Mouse (Mus musculus) midbrain, embryonic 13.5 days (tissue): ENCODE results near the gene Dock4. TPM values are rescaled to one million over a fixed set of nuclear protein-coding genes. Genes with fewer than 3 reads are reported as not detected.
"Not testable (repeated sequence)": the region's sequence is repeated elsewhere in the genome, so short reads cannot be mapped to it uniquely, and the experiment has no call there.

Experiments
- ATAC-seq: fragments of 200-750 bp; cut with Nextera tagmentation; 2 replicates; pipeline ENCODE4 v1.8.0; 2017; ENCODE audit warnings: mild to moderate bottlenecking, moderate TSS enrichment, moderate library complexity
- H3K27ac ChIP-seq: fragments of 300-500 bp; sonication (generic); 2 replicates; pipeline ENCODE4 v1.5.1; 2015; ENCODE audit warnings: inconsistent platforms, mild to moderate bottlenecking, moderate library complexity
- H3K27me3 ChIP-seq: fragments of 300-500 bp; sonication (generic); 2 replicates; pipeline ENCODE4 v1.6.1; 2015; ENCODE audit warnings: mild to moderate bottlenecking, inconsistent platforms
- H3K36me3 ChIP-seq: fragments of 300-500 bp; sonication (generic); 2 replicates; pipeline ENCODE4 v1.6.1; 2015; ENCODE audit warnings: mild to moderate bottlenecking, inconsistent platforms
- H3K4me1 ChIP-seq: fragments of 300-500 bp; sonication (generic); replicated peaks from 2 replicates; pipeline ENCODE4 v1.6.1; 2015; ENCODE audit warnings: inconsistent platforms
- H3K4me2 ChIP-seq: fragments of 300-500 bp; sonication (generic); replicated peaks from 2 replicates; pipeline ENCODE4 v1.6.1; 2015; ENCODE audit warnings: moderate library complexity, mild to moderate bottlenecking, inconsistent platforms
- H3K4me3 ChIP-seq: fragments of 300-500 bp; sonication (generic); replicated peaks from 2 replicates; pipeline ENCODE4 v1.5.1; 2015; ENCODE audit warnings: mild to moderate bottlenecking, inconsistent platforms
- H3K9ac ChIP-seq: fragments of 300-500 bp; sonication (generic); replicated peaks from 2 replicates; pipeline ENCODE4 v1.6.1; 2015; ENCODE audit warnings: mild to moderate bottlenecking, inconsistent platforms
- H3K9me3 ChIP-seq: fragments of 300-500 bp; sonication (generic); 2 replicates; pipeline ENCODE4 v1.6.1; 2016; ENCODE audit warnings: mild to moderate bottlenecking, inconsistent platforms
- WGBS: fragments of 180-500 bp; shearing (Covaris S2); methylation state at CpG from one replicate; pipeline ENCODE4 v1.1.7; 2015; 5-methylcytosine and 5-hydroxymethylcytosine counted together
- polyA plus RNA-seq: library from polyadenylated mRNA; unstranded; fragments of >200 nt; fragmentation: Nextera tagmentation; extraction: Ambion mirVana; gene quantifications from 2 replicates; pipeline ENCODE4 v1.2.1, GENCODE M21; 2015

The Dock4 gene
- polyA plus RNA-seq, 1 experiment from 2014 or later, result 38.4 TPM

DNA sequence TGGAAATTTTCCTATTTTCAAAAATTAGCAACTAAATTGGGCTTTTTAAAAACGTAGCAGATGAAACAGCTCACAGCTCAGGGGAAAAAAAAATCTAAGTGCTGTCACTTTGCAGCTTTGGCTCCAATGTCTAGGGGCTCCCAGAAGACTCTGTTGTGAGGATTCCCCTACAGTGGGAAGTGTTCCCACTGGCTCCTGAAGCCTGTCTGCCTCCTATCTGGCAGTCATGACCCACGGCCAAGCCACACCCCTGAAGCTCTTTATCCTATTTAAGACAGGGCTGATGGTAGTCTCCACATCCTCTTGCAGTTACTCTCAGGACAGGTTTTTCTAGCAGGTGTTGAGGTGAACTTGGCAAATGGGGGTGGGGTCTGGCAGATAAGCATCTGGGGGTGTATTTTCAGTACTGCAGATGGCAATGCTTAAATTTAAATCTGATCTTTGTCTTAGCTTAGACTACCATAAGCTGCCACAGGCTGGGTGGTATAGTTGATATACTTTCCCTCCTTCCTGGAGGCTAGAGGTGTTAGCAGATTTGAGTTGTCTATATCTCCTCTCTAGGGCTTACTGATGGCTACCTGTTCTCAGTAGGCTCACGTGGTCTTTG lies 397.8 kb downstream of the Dock4 start:
- ATAC-seq, result no peak
- no peak overlapping the region for H3K27ac ChIP-seq
- WGBS, result 70% methylated on average over 3 of the region's 3 CpGs

DNA sequence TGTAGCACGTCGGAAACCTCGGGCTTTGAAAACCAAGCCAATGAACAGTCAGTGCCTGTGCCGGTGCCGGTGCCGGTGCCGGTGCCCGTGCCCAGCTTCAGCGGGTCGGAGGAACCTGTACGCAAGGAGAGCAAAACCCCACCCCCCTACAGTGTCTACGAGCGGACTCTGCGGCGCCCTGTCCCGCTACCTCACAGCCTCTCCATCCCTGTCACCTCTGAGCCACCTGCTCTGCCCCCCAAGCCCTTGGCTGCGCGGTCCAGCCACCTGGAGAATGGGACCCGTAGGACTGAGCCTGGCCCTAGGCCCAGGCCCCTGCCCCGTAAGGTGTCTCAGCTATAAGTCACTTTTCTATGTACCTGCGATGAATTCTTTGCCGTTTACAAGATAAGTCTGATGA lies 398.6 kb downstream of the Dock4 start:
- no peak overlapping the region for H3K27ac ChIP-seq
- H3K4me2 ChIP-seq, result no peak overlapping the region
- ATAC-seq, result 0 out of 2 replicates have a peak, but pooled peaks have one; percentile 25
- H3K4me1 ChIP-seq, result no peaks in the 10 kb centered on the region
- H3K4me3 ChIP-seq, result no peak overlapping the region
- H3K36me3 ChIP-seq, result peaks cover 8% of the 10 kb centered on the region
- H3K9ac ChIP-seq, result no peak overlapping the region
- H3K9me3 ChIP-seq, result no peaks in the 10 kb centered on the region
- 96% methylated on average over 22 of the region's 22 CpGs for WGBS
- H3K27me3 ChIP-seq, result no peaks in the 10 kb centered on the region

More for the DNA sequence above, 397.8 kb downstream of the Dock4 start:
- Histone ChIP-seq H3K36me3 (peaks cover 8% of the 10 kb centered on the region), H3K27me3 (no peaks in the 10 kb centered on the region), H3K4me1 (peaks cover 4% of the 10 kb centered on the region; the same call in 1 of the 2 replicates), H3K9me3 (no peaks in the 10 kb centered on the region), H3K4me3 (no peak overlapping the region), H3K4me2 (no peak overlapping the region), H3K9ac (no peak overlapping the region)

DNA sequence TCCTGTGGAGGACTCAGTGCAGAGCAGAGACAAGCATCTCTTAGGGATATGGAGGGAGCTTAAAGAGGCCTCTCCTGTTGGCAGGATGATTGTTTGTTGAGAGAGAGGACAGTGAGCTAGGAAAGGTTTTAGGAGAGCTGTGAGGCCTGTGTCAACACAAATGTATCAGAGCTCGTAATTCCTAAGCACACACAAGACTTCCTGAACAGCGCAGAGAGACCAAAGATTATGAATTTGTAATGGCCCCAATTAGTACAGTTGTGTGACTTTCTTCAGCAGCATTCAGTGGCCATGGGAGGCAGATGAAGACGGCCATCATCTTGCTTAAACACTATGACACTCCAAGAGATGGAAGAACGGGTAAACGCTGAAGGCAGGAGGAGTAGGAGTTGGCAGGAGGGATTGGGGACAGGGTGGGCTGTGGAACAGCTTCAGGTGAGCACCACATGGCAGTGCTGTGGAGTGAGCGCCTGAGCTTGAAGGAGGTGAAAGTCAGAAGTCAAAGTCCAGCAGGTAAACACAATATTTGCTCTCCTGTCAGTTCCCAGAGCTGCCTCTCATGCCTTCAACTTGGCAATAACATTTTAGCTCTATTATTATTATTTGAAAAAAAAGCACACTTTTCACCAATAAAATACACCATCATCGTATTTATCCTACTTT lies 409.1 kb downstream of the Dock4 start:
- 89% methylated on average over 7 of the region's 7 CpGs for WGBS
- ATAC-seq, result 0 out of 2 replicates have a peak, but pooled peaks have one; percentile 24
- Histone ChIP-seq H3K4me1 (no peaks in the 10 kb centered on the region), H3K4me3 (no peak overlapping the region), H3K27ac (no peak overlapping the region), H3K36me3 (no peaks in the 10 kb centered on the region), H3K27me3 (no peaks in the 10 kb centered on the region), H3K4me2 (no peak overlapping the region), H3K9me3 (no peaks in the 10 kb centered on the region), H3K9ac (no peak overlapping the region)

DNA sequence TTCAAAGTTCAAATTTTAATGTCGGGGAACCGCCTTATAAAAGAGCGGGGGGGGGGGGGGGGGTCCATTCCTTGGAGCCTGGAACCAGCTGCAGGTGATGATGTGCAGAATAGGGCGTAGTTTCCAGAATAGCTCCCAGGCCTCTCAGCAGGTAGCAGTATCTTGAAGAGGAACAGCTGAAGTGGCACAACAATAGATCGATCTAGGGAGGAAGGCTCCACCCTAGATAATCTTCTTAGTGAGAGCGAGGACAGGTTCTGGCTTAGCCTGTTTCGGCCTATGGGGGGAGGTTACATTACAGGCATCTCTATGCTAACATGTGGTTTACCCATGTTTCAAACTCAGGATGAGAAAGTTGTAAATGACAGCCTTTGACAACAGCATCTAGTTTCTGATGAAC lies 411.7 kb downstream of the Dock4 start:
- H3K27ac ChIP-seq, result no peak overlapping the region
- no peak overlapping the region for H3K4me2 ChIP-seq
- no peaks in the 10 kb centered on the region for H3K9me3 ChIP-seq
- no peaks in the 10 kb centered on the region for H3K4me1 ChIP-seq
- 80% methylated on average over 6 of the region's 7 CpGs for WGBS
- no peak overlapping the region for H3K9ac ChIP-seq
- H3K27me3 ChIP-seq, result no peaks in the 10 kb centered on the region
- no peak overlapping the region for H3K4me3 ChIP-seq
- H3K36me3 ChIP-seq, result no peaks in the 10 kb centered on the region
- no peak for ATAC-seq

DNA sequence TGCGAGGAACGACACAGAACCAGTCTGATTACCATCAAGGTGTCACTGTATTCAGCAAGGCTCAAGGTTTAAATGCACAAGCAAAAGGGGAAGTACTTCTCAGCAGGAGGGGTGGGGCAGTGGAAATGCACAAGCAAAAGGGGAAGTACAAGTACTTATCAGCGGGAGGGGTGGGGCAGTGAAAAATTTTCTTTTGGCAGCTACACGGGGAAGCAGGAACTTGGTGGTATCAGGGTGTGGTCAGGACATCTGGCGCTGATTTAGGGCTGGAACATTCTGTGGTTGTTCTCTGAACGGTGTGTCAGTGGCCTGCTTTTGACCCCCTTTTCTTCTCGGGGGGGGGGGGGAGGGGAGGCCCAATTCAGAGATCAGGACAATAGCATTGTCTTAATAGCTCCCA lies 413.0 kb downstream of the Dock4 start:
- 84% methylated on average over 7 of the region's 7 CpGs for WGBS

DNA sequence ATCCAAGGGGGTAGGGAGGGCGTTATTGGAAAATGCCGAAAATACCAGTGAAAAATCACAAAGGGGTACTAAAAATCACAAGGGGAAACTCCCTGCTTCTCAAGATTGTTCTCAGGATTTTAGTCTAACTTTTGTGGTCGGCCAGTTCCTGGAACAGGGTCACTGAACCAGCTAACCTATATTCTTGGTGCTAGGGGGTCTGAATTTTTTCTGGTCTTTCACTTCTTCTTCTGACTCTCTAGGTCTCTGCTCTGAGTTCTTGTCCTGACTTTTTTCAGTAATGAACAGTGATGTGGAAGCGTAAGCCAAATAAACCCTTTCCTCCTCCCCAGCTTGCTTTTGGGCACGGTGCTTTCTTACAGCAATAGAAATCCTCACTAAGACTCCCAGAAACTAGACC lies 424.6 kb downstream of the Dock4 start:
- Histone ChIP-seq H3K36me3 (no peaks in the 10 kb centered on the region), H3K9ac (no peak overlapping the region), H3K9me3 (no peaks in the 10 kb centered on the region), H3K4me1 (no peaks in the 10 kb centered on the region), H3K27me3 (no peaks in the 10 kb centered on the region), H3K4me2 (no peak overlapping the region), H3K4me3 (no peak overlapping the region), H3K27ac (no peak overlapping the region)
- no peak for ATAC-seq
- 90% methylated on average over 5 of the region's 5 CpGs for WGBS

More for the DNA sequence above, 413.0 kb downstream of the Dock4 start:
- not testable (repeated sequence) for H3K27me3 ChIP-seq, H3K27ac ChIP-seq, H3K4me3 ChIP-seq, H3K36me3 ChIP-seq, H3K4me2 ChIP-seq, ATAC-seq, H3K4me1 ChIP-seq, H3K9me3 ChIP-seq, H3K9ac ChIP-seq

DNA sequence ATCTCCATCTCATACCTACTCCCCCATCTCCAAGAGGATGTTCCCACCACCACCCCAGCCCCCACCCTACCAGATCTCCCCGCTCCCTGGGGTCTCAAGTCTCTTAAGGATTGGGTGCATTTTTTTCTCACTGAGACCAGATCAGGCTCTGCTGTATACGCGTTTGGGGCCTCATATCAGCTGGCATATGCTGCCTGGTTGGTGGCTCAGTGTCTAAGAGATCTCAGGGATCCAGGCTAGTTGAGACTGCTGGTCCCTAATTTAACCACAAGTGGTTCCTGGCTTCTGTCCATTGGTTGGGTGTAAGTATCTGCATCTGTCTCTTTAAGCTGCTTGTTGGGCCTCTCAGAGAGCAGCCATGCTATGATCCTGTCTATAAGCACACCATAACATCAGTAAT lies 427.0 kb downstream of the Dock4 start:
- ATAC-seq, result no peak

DNA sequence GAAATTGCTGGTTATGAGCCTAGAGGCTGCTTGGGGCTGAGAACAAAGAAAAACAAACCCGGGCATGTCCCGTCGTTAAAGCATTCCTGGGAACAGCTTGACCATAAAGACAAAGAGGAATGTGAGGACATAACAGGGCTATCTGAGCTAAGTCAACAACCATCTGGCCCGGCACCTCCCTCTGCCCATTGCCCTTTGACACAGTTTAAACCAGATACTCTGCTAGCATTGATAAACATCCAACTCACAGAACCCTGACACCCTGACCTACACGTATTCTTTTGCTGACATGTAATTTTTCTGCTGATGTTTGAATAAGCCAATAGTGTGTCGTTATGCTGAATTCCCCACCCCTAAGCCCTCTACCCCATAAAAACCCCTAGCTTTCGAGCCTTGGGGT lies 427.5 kb downstream of the Dock4 start:
- H3K36me3 ChIP-seq, H3K4me1 ChIP-seq, H3K4me2 ChIP-seq, H3K27me3 ChIP-seq, H3K9ac ChIP-seq, H3K9me3 ChIP-seq, H3K27ac ChIP-seq, H3K4me3 ChIP-seq, ATAC-seq: not testable (repeated sequence)
- 90% methylated on average over 7 of the region's 7 CpGs for WGBS

More for the DNA sequence above, 427.0 kb downstream of the Dock4 start:
- Histone ChIP-seq H3K27ac (no peak overlapping the region), H3K27me3 (no peaks in the 10 kb centered on the region), H3K4me3 (no peak overlapping the region), H3K9ac (no peak overlapping the region), H3K4me1 (no peaks in the 10 kb centered on the region), H3K36me3 (no peaks in the 10 kb centered on the region), H3K9me3 (no peaks in the 10 kb centered on the region), H3K4me2 (no peak overlapping the region)
- WGBS, result 94% methylated on average over 3 of the region's 3 CpGs

DNA sequence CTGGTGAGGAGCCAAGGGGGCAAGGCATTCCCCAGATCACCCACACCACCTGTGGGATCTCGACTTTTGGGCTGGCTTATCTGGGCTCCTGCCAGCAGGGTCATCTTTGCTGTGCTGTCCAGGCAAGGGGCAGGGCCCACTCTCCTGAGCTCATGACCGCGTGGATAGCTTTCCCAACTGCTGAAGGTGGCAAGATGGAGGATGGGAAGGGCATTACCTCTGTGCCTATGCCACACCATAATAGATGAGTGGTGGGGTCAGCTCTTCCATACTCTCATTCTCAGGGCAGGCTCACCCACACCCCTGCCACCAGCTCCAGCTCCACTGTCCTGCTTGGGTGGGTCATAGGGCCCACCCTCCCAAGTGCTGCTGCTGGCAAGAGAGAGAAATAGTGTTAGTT lies 439.2 kb downstream of the Dock4 start:
- H3K9me3 ChIP-seq, result no peaks in the 10 kb centered on the region
- H3K4me3 ChIP-seq, result no peak overlapping the region
- H3K9ac ChIP-seq, result no peak overlapping the region
- no peak overlapping the region for H3K4me2 ChIP-seq
- H3K27ac ChIP-seq, result no peak overlapping the region
- ATAC-seq, result peak; percentile 50
- WGBS, result 80% methylated on average over 3 of the region's 3 CpGs
- no peaks in the 10 kb centered on the region for H3K27me3 ChIP-seq
- H3K4me1 ChIP-seq, result no peaks in the 10 kb centered on the region
- no peaks in the 10 kb centered on the region for H3K36me3 ChIP-seq

DNA sequence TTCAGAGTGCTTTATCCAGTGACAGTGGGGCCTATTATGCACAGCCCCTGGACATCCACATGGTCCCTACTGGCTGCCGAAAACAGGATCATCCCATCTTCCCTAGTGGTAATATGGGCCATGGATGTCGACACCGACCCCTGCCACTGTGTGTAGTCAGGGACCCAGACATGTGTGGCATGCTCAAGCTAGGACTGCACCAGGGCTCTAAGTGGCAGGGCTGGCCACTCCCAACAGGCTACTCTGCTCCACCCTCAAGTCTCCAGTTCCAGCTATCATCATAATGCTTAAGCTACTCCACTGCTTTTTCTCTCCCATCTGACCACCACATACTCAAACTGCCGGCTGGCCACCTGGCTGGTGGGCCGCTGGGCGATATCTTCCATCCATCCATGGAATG lies 439.6 kb downstream of the Dock4 start:
- ATAC-seq, result peak; percentile 24
- Histone ChIP-seq H3K27ac (no peak overlapping the region), H3K9me3 (no peaks in the 10 kb centered on the region), H3K27me3 (no peaks in the 10 kb centered on the region), H3K4me2 (no peak overlapping the region), H3K4me1 (no peaks in the 10 kb centered on the region), H3K9ac (no peak overlapping the region), H3K36me3 (no peaks in the 10 kb centered on the region), H3K4me3 (no peak overlapping the region)
- WGBS, result 97% methylated on average over 6 of the region's 6 CpGs

DNA sequence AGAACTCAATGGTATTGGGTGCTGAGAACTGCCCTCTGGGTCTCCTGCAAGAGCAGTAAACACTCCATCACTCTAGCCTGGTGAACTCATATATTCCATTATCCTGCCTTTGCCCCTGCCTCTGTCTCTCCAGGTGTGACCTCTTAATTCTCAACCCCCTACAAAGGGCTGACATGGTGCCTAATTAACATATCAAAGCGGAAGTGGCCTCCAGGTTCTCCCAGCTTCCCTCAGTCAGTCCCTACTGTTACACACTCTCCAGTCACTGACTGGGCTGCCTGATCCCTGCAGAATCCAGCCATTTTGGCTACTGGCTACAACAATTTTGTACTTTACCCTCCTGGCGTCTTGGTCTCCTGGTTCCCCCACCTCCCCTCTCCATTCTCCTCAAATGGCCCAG lies 441.7 kb downstream of the Dock4 start:
- no peaks in the 10 kb centered on the region for H3K9me3 ChIP-seq
- no peaks in the 10 kb centered on the region for H3K36me3 ChIP-seq
- no peak overlapping the region for H3K4me2 ChIP-seq
- H3K4me1 ChIP-seq, result no peaks in the 10 kb centered on the region
- WGBS, result 69% methylated on average over 2 of the region's 2 CpGs
- no peak overlapping the region for H3K4me3 ChIP-seq
- no peak overlapping the region for H3K9ac ChIP-seq
- H3K27ac ChIP-seq, result no peak overlapping the region
- no peak for ATAC-seq
- H3K27me3 ChIP-seq, result no peaks in the 10 kb centered on the region

DNA sequence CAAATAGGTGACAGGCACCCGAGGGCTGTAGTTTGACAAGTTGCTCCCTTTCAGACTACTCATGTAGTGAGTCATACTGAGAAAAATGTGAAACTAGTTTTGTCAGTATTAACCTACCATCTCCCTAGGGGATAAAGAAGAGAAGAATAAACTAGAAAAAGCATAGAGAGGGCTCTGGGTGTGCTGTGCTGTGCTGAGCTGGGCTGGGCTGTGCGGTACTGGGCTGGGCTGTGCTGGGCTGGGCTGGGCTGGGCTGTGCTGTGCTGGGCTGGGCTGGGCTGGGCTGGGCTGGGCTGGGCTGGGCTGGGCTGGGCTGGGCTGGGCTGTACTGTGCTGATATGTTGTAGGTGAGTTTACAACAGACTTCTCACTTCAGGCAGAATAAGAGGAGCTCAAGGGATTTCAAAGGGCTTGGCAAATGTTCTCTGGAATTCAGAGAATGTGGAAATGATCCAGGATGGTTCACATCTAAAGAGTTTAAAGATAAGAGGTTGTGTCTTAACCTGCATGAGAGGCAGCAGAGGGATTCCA lies 442.6 kb downstream of the Dock4 start:
- no peaks in the 10 kb centered on the region for H3K27me3 ChIP-seq
- 67% methylated on average over 2 of the region's 2 CpGs for WGBS
- H3K36me3 ChIP-seq, result no peaks in the 10 kb centered on the region
- H3K4me1 ChIP-seq, result no peaks in the 10 kb centered on the region
- no peak for ATAC-seq
- H3K4me2 ChIP-seq, result no peak overlapping the region
- no peaks in the 10 kb centered on the region for H3K9me3 ChIP-seq
- no peak overlapping the region for H3K27ac ChIP-seq
- no peak overlapping the region for H3K4me3 ChIP-seq
- no peak overlapping the region for H3K9ac ChIP-seq
